Mouse (Mus musculus) cerebellum, adult 2 months (tissue): ENCODE data around the gene Hist1h2bc.

Experiments
- CTCF ChIP-seq: fragments of 200-500 bp; IDR thresholded peaks from 2 replicates; pipeline ENCODE4 v1.5.1; 2011; ENCODE audit warnings: low read depth, mild to moderate bottlenecking, control low read depth, low read length, moderate library complexity, borderline replicate concordance; ENCODE audit not compliant: insufficient read depth
- POLR2A ChIP-seq: fragments of 200-500 bp; IDR thresholded peaks from 2 replicates; pipeline ENCODE4 v1.6.1; 2011; ENCODE audit warnings: low read length, control low read depth, borderline replicate concordance; ENCODE audit not compliant: insufficient read depth

- no peak for TF ChIP-seq CTCF
- no peak for TF ChIP-seq POLR2A
Observed at GRCm38 (mm10) chr13:23687907-23688306, 3.9 kb downstream of the Hist1h2bc start.
